Mouse (Mus musculus) brain, embryonic 14.5 days (tissue): ENCODE data around the gene Pgbd5.

Source experiments
- CTCF ChIP-seq: fragments of 200-500 bp; IDR thresholded peaks from 2 replicates; pipeline ENCODE4 v1.5.1; 2012; ENCODE audit warnings: inconsistent platforms, mild to moderate bottlenecking, moderate library complexity, borderline replicate concordance; ENCODE audit not compliant: insufficient read depth, insufficient read length; ENCODE audit errors: extremely low read depth
- POLR2A ChIP-seq: fragments of 200-500 bp; IDR thresholded peaks from 2 replicates; pipeline ENCODE4 v1.6.1; 2012; ENCODE audit warnings: mild to moderate bottlenecking, inconsistent platforms, borderline replicate concordance; ENCODE audit not compliant: poor library complexity, insufficient read depth, insufficient read length, severe bottlenecking; ENCODE audit errors: extremely low read depth

GRCm38 (mm10) chr8:124339742-124340141, 99.7 kb downstream of the Pgbd5 start:
- no peak for TF ChIP-seq CTCF
- TF ChIP-seq POLR2A = no peak
